Mouse (Mus musculus): ENCODE measurements around the gene Dhfr. TPM values are rescaled to one million over a fixed set of nuclear protein-coding genes. Genes with fewer than 3 reads are reported as not detected.

Dhfr gene
- polyA plus RNA-seq, 1 experiment from 2014 or later, result 11.7 TPM

DNA sequence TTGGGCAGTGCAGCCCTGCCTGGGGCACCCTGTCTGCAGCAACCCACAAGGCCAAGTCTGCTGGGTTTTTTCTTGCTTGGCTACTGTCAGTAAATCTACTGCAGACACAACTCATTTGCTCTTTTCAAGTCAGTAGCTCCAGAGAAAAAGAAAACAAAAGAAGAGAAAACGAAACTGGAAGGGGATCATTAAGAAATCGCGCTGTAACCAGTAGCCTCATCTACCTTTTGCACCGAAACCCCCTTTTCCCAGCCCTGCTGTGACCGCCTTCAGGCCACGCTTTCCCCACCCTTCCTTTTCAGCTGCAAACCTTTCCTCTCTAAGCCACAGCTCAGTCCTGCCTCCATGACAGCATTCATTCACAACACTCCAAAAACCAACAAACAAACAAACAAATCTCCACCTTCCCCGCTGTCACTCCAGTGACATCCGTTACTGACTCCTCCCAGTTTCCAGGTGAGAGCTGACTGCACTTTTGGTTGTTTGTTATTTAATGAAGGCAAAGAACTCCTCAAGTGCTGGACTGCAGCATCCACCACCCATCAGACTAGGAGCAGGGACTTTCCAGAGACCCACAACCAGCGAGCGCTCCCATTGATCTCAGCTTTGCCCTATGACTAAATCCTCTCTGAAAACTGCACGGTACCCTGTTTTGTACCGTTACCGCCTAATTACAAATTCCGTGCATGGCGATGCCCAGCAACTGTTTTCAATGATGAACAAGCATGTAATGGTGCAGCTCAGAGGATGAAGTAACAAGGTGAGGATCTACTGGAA, 22.2 kb upstream of the Dhfr start:
- Histone ChIP-seq H3K9me3 (ENCODE audit: control insufficient read depth, low read length) (no peaks in the 10 kb centered on the region), H3K4me1 (ENCODE audit: control insufficient read depth in 2 of 2, insufficient read depth in 2 of 2, low read length in 2 of 2) (0 out of 4 replicates have a peak, but pooled peaks cover 0 to 2% of the 10 kb centered on the region in 2 experiments), H3K9ac (ENCODE audit: low read length) (no peak overlapping the region), H3K4me2 (ENCODE audit: low read length) (no peak overlapping the region), H3K27me3 (ENCODE audit: control insufficient read depth, insufficient read depth, low read length) (no peaks in the 10 kb centered on the region), H3K27ac (replicated peaks in 1 of 2; ENCODE audit: control insufficient read depth in 1 of 2, insufficient read depth in 1 of 2, low read depth in 2 of 2, low read length in 2 of 2) (no peak overlapping the region), H3K4me3 (ENCODE audit: control insufficient read depth in 1 of 2, insufficient read depth in 1 of 2, low read depth in 1 of 2, low read length in 2 of 2) (no peak overlapping the region), H3K36me3 (ENCODE audit: control insufficient read depth, insufficient read depth, low read length) (peaks cover 18% of the 10 kb centered on the region)
- no peak for ATAC-seq (ENCODE audit: insufficient number of reproducible peaks, insufficient read depth, low FRiP score, low read depth)
- WGBS, result 90% methylated on average over 15 of the region's 15 CpGs

DNA sequence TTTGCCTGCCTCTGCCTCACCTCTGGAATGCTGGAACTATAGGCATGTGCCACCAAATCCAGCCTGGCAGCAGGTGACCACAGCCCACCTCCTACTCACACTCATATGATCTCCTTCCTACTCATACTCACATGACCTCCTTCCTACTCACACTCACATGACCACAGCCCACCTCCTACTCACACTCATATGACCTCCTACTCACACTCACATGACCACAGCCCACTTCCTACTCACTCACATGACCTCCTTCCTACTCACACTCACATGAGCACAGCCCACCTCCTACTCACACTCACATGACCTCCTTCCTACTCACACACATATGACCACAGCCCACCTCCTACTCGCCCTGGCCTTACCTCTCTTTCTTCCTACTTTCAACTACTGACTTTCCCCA, 17.7 kb upstream of the Dhfr start:
- Histone ChIP-seq H3K9me3 (ENCODE audit: control insufficient read depth, low read length) (no peaks in the 10 kb centered on the region), H3K27ac (replicated peaks in 1 of 2; ENCODE audit: control insufficient read depth in 1 of 2, insufficient read depth in 1 of 2, low read depth in 2 of 2, low read length in 2 of 2) (no peak overlapping the region), H3K27me3 (ENCODE audit: control insufficient read depth, insufficient read depth, low read length) (no peaks in the 10 kb centered on the region), H3K4me3 (ENCODE audit: control insufficient read depth in 1 of 2, insufficient read depth in 1 of 2, low read depth in 1 of 2, low read length in 2 of 2) (no peak overlapping the region), H3K4me1 (ENCODE audit: control insufficient read depth in 2 of 2, insufficient read depth in 2 of 2, low read length in 2 of 2) (no peaks in the 10 kb centered on the region), H3K4me2 (ENCODE audit: low read length) (no peak overlapping the region), H3K36me3 (ENCODE audit: control insufficient read depth, insufficient read depth, low read length) (peaks cover 24% of the 10 kb centered on the region), H3K9ac (ENCODE audit: low read length) (no peak overlapping the region)
- no peak for ATAC-seq (ENCODE audit: insufficient number of reproducible peaks, insufficient read depth, low FRiP score, low read depth)
- WGBS, result 95% methylated on average over 1 of the region's 1 CpGs

DNA sequence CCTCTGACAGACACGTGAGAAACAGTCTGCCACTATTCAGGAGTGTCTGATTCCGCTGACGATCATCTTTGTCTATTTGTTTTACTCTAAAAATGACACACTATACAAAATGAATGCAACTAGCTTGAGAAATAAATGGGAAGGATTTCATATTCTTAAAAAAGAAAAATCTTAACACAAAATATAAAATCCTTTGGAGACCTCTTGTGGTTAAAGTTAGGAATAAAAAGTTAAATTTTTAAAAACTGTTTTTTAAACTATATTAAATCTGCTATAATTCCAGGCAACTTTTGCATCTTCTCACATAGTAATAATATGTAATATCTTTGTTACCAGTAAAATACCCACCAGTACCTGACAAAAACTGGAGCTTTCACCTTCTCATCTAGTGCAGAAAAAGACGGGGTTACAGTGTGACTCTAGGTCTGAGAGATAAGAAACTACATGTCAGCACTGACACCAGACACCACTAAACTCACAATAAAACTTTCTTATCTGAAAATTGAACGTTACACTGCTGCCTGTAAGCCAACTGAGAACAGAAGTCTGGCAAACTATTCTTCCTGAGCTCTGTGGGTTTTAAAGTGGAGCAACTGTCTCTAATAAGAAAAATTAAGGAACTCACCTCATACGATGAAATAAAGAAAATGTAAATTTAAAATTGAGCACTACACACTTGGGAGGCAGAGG, 16.6 kb upstream of the Dhfr start:
- H3K4me1 ChIP-seq (ENCODE audit: control insufficient read depth in 2 of 2, insufficient read depth in 2 of 2, low read length in 2 of 2), result no peaks in the 10 kb centered on the region
- no peak overlapping the region for H3K4me2 ChIP-seq (ENCODE audit: low read length)
- H3K4me3 ChIP-seq (ENCODE audit: control insufficient read depth in 1 of 2, insufficient read depth in 1 of 2, low read depth in 1 of 2, low read length in 2 of 2), result no peak overlapping the region
- WGBS, result 61% methylated on average over 6 of the region's 6 CpGs
- no peaks in the 10 kb centered on the region for H3K27me3 ChIP-seq (ENCODE audit: control insufficient read depth, insufficient read depth, low read length)
- no peak for ATAC-seq (ENCODE audit: insufficient number of reproducible peaks, insufficient read depth, low FRiP score, low read depth)
- no peak overlapping the region for H3K9ac ChIP-seq (ENCODE audit: low read length)
- no peak overlapping the region for H3K27ac ChIP-seq (replicated peaks in 1 of 2; ENCODE audit: control insufficient read depth in 1 of 2, insufficient read depth in 1 of 2, low read depth in 2 of 2, low read length in 2 of 2)
- H3K9me3 ChIP-seq (ENCODE audit: control insufficient read depth, low read length), result no peaks in the 10 kb centered on the region
- peaks cover 34% of the 10 kb centered on the region for H3K36me3 ChIP-seq (ENCODE audit: control insufficient read depth, insufficient read depth, low read length)

DNA sequence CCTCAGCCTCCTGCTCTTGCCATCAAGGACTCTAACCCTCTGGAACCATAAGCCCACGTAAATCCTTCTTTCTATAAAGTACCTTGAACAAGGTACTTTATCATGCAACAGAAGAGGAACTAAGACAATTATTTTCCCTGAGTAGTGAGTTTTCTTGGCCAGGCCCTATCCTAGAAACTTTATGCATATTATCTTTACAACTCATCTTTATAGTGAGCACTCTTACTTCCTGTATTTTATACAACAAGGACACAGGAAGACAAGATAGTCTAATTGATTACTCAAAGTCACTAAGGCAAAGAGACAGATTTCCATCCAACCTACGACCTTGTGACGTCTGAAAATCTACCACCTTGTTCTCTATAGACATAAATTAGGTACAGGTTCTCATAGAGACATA, 14.7 kb upstream of the Dhfr start:
- H3K9me3 ChIP-seq (ENCODE audit: control insufficient read depth, low read length), result no peaks in the 10 kb centered on the region
- ATAC-seq (ENCODE audit: insufficient number of reproducible peaks, insufficient read depth, low FRiP score, low read depth), result no peak
- no peak overlapping the region for H3K27ac ChIP-seq (replicated peaks in 1 of 2; ENCODE audit: control insufficient read depth in 1 of 2, insufficient read depth in 1 of 2, low read depth in 2 of 2, low read length in 2 of 2)
- no peaks in the 10 kb centered on the region for H3K4me1 ChIP-seq (ENCODE audit: control insufficient read depth in 2 of 2, insufficient read depth in 2 of 2, low read length in 2 of 2)
- H3K36me3 ChIP-seq (ENCODE audit: control insufficient read depth, insufficient read depth, low read length), result peaks cover 48% of the 10 kb centered on the region
- H3K9ac ChIP-seq (ENCODE audit: low read length), result no peak overlapping the region
- H3K27me3 ChIP-seq (ENCODE audit: control insufficient read depth, insufficient read depth, low read length), result no peaks in the 10 kb centered on the region
- H3K4me2 ChIP-seq (ENCODE audit: low read length), result no peak overlapping the region
- 86% methylated on average over 3 of the region's 3 CpGs for WGBS
- H3K4me3 ChIP-seq (ENCODE audit: control insufficient read depth in 1 of 2, insufficient read depth in 1 of 2, low read depth in 1 of 2, low read length in 2 of 2), result no peak overlapping the region

DNA sequence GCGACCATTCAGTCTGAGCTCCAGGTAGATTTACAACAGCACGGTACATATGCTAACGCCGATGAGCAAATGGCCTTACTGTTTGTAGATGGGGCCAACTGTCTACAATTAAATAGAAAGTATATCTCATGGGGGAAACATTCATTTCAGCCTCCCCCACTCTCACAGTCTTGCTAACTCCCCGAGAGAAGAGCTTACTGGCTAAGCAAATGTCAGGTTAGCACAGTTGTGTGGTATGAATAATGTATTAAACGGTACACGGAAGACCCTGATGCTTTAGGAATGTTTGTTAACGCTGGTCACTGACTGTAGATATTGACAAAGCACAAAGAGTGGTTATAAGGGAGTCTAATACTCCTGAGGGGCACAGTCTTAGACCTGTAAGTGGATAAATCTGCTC, 10.5 kb upstream of the Dhfr start:
- no peak overlapping the region for H3K4me2 ChIP-seq (ENCODE audit: low read length)
- no peaks in the 10 kb centered on the region for H3K9me3 ChIP-seq (ENCODE audit: control insufficient read depth, low read length)
- H3K27me3 ChIP-seq (ENCODE audit: control insufficient read depth, insufficient read depth, low read length), result no peaks in the 10 kb centered on the region
- H3K4me3 ChIP-seq (ENCODE audit: control insufficient read depth in 1 of 2, insufficient read depth in 1 of 2, low read depth in 1 of 2, low read length in 2 of 2), result no peak overlapping the region
- H3K27ac ChIP-seq (replicated peaks in 1 of 2; ENCODE audit: control insufficient read depth in 1 of 2, insufficient read depth in 1 of 2, low read depth in 2 of 2, low read length in 2 of 2), result no peak overlapping the region
- ATAC-seq (ENCODE audit: insufficient number of reproducible peaks, insufficient read depth, low FRiP score, low read depth), result no peak
- no peak overlapping the region for H3K9ac ChIP-seq (ENCODE audit: low read length)
- WGBS, result 94% methylated on average over 8 of the region's 8 CpGs
- H3K4me1 ChIP-seq (ENCODE audit: control insufficient read depth in 2 of 2, insufficient read depth in 2 of 2, low read length in 2 of 2), result no peaks in the 10 kb centered on the region
- H3K36me3 ChIP-seq (ENCODE audit: control insufficient read depth, insufficient read depth, low read length), result peaks cover 78% of the 10 kb centered on the region

DNA sequence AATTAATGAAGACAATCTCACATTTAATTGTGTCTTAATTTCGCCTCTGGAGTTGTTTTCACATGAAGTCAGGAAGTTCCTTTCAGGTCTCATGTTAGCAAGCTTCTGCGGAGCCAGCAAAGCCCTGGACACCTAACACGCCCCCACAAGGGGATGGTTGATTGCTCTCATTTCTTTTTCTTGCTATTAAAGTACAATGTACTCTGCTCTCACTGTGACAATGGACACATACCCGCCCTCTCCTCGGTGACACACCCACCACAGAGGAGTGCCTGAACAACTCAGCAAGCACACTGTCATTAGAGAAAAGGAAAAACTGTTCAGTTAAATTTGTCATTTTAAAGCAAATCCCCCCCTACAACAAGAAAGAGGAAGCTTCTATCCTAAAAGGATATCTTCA, 8.2 kb upstream of the Dhfr start:
- no peaks in the 10 kb centered on the region for H3K27me3 ChIP-seq (ENCODE audit: control insufficient read depth, insufficient read depth, low read length)
- H3K4me2 ChIP-seq (ENCODE audit: low read length), result no peak overlapping the region
- no peaks in the 10 kb centered on the region for H3K4me1 ChIP-seq (ENCODE audit: control insufficient read depth in 2 of 2, insufficient read depth in 2 of 2, low read length in 2 of 2)
- H3K9ac ChIP-seq (ENCODE audit: low read length), result no peak overlapping the region
- ATAC-seq (ENCODE audit: insufficient number of reproducible peaks, insufficient read depth, low FRiP score, low read depth), result no peak
- H3K27ac ChIP-seq (replicated peaks in 1 of 2; ENCODE audit: control insufficient read depth in 1 of 2, insufficient read depth in 1 of 2, low read depth in 2 of 2, low read length in 2 of 2), result no peak overlapping the region
- 85% methylated on average over 5 of the region's 5 CpGs for WGBS
- no peaks in the 10 kb centered on the region for H3K9me3 ChIP-seq (ENCODE audit: control insufficient read depth, low read length)
- no peak overlapping the region for H3K4me3 ChIP-seq (ENCODE audit: control insufficient read depth in 1 of 2, insufficient read depth in 1 of 2, low read depth in 1 of 2, low read length in 2 of 2)
- H3K36me3 ChIP-seq (ENCODE audit: control insufficient read depth, insufficient read depth, low read length), result peaks cover 73% of the 10 kb centered on the region

DNA sequence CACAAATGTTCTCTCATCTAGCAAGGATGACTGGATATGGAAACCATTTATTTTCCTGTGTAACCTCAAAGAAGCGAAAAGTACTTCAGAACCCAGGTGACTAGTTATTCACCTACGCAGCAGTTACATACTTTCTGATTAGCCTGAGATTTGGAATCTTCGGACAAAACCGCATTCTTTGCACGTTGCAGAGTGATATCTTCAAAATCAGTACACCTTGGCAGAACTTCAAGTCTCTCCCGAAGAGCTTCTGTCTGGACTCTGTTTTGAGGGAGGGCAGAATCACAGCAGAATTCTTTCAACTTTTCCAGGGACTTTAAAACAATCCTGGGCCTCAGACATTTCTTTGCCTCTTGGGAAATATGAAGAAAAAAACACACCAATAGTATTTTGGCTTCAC, 3.4 kb upstream of the Dhfr start:
- Histone ChIP-seq H3K4me3 (ENCODE audit: control insufficient read depth in 1 of 2, insufficient read depth in 1 of 2, low read depth in 1 of 2, low read length in 2 of 2) (no peak overlapping the region), H3K36me3 (ENCODE audit: control insufficient read depth, insufficient read depth, low read length) (peaks cover 35% of the 10 kb centered on the region), H3K27ac (replicated peaks in 1 of 2; ENCODE audit: control insufficient read depth in 1 of 2, insufficient read depth in 1 of 2, low read depth in 2 of 2, low read length in 2 of 2) (no peak overlapping the region), H3K9me3 (ENCODE audit: control insufficient read depth, low read length) (no peaks in the 10 kb centered on the region), H3K4me2 (ENCODE audit: low read length) (no peak overlapping the region), H3K4me1 (ENCODE audit: control insufficient read depth in 2 of 2, insufficient read depth in 2 of 2, low read length in 2 of 2) (peaks cover 0 to 12% of the 10 kb centered on the region in 2 experiments; a peak in 3 of 4 replicates), H3K9ac (ENCODE audit: low read length) (no peak overlapping the region), H3K27me3 (ENCODE audit: control insufficient read depth, insufficient read depth, low read length) (no peaks in the 10 kb centered on the region)
- WGBS, result 73% methylated on average over 6 of the region's 6 CpGs
- ATAC-seq (ENCODE audit: insufficient number of reproducible peaks, insufficient read depth, low FRiP score, low read depth), result no peak

Data from heart, embryonic 14.5 days (tissue).